Mouse (Mus musculus) cerebellum, adult 9-11 months (tissue): Measurements from ENCODE around the gene Uba1y.
"Not testable (repeated sequence)": the region's sequence is repeated elsewhere in the genome, so short reads cannot be mapped to it uniquely, and the experiment has no call there.

Source experiments
- DNase-seq: peaks from one replicate; pipeline ENCODE4 v3.0.0; 2022

Gene Uba1y

DNA sequence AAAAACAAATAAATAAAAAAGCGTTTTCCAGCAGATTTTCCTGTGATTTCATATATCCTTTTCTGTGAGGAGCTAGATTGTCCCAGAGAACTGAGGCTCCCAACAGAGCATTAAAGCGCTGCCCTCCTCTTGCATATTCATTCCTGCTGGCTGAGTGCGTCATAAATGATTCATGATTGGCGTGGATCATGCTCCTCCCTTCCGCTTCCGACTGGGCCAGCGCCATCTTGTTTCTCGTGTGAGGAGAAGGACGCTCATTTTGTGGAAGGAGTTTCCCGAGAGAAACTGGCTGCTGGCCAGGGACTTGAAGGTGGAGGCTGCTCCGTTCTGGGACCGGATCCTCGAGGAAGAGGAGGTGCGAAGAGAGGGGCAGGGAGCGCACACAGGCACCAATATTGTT is at the start of gene Uba1y:
TSS of gene Uba1y (plus strand) at position 254 of the 400 bp plus-strand sequence.
- DNase-seq, result no peak

DNA sequence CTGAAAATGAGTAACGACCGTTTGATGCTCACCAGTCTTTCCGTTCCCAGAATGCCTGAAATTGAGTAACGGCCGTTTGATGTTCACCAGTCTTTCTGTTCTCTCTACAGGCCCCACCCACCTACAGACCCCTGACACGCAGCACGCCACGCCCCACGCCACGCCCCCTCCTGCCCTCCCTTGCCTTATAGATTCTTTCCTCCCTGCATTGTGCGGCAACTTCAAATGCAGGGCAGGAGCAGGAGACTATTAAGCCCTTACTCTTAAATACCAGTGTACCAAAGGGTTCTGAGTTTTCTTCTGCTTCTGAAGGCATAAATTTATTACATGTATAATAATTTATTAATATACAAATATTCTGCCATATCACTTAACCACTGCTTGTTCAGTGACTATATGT is 21.1 kb upstream of the Uba1y start, which contains the start of gene Zfy1:
TSS of gene Zfy1 (minus strand) at position 101 of the 400 bp plus-strand sequence.
- not testable (repeated sequence) for DNase-seq

DNA sequence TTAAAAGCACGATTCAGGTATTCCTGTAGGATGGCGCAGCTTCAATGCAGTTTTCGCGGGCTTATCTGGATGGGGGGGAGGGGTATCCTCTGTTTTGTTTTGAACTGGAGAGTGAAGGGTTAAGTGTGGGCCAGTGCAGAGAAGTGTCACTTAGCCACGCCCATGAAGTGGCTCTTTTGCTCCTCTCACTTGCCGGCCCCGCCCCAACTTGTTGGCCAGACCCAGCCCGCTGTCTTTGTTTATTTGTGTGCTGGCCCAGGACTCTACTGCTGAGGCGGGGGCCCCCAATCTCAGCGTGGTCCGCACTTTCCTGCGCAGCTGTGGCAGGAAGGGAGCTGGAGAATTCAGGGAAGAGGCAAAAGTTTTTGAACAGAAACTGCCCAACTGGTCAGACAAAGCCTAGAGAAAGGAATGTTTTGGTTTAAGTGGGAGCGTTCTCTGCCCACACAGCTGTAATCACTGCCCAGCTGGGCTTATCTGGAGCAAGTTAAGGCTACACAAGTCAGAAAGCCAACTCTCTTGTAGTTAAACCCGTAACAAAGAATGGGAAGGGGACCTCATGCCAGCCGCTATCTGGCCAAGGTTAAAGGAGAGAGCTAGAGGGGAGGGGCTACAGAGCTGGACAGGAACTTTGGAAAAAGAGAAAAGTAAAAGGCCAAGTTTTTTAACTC is 9.3 kb upstream of the Uba1y start:
- no peak for DNase-seq

DNA sequence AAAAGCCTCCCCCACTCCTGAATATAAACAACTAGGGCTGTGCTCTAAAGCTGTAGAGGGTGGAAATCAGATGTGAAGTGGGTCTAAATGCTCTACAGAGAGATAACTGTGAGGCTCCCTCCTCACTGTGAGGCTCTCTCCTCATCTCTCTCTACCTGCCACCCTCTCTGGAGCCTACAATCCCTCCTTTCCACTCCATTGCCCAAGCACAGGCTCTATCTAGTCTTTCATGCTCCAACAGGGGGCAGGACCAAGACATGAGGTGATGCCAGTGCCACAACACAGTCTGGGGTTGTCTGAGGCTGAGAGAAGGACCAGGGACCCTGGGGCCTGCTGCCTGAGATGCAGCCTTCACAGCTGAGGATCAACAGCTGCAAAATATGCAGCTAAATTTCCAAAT is 54.0 kb downstream of the Uba1y start:
- DNase-seq, result no peak

DNA sequence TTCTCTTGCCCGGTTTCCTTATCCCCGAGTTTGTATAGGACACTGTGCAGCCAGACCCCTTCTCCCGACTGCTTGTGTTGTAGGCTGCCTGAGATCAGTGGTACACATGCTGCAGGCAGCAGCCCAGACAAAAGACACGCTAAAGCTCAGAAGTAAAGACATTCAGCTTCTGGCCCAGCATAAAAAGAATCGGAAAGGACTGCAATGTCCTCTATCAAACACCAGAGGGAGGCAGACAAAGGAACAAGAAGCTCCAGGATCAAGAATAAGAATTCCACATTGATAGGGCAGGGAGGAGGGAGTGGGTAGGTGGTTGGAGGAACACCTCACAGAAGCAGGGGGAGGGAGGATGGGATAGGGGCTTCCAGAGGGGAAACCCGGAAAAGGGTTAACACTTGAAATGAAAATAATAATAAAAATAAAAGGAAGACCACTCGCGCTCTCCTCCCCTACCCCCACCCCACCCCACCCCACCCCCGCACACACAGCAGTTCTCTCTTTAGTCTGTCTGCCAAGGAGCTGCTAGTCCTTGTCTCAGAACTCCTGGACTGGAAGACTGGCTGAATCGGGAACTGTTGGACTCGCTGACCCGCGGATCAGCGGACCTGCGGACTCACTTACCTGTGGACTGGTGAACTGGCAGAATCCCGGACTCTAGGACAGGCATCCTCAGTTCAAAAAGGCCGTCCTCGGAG is 54.6 kb downstream of the Uba1y start:
- DNase-seq, result no peak
